Mouse (Mus musculus): ENCODE results near the gene 4931422A03Rik. TPM values are rescaled to one million over a fixed set of nuclear protein-coding genes. Genes with fewer than 3 reads are reported as not detected.

4931422A03Rik gene
- total RNA-seq, 2 experiments from 2014 or later = 0.52 TPM; not detected in 1

GRCm38 (mm10) chr2:103971838-103972237, 56.3 kb downstream of the 4931422A03Rik start:
- ATAC-seq (replicated peaks; ENCODE audit: low FRiP score, low TSS enrichment, poor library complexity, severe bottlenecking) = no peak

- no peak for ATAC-seq (replicated peaks; ENCODE audit: low FRiP score, low TSS enrichment, poor library complexity, severe bottlenecking)
Measured at GRCm38 (mm10) chr2:103970791-103971649, 57.1 kb downstream of the 4931422A03Rik start.

DNA sequence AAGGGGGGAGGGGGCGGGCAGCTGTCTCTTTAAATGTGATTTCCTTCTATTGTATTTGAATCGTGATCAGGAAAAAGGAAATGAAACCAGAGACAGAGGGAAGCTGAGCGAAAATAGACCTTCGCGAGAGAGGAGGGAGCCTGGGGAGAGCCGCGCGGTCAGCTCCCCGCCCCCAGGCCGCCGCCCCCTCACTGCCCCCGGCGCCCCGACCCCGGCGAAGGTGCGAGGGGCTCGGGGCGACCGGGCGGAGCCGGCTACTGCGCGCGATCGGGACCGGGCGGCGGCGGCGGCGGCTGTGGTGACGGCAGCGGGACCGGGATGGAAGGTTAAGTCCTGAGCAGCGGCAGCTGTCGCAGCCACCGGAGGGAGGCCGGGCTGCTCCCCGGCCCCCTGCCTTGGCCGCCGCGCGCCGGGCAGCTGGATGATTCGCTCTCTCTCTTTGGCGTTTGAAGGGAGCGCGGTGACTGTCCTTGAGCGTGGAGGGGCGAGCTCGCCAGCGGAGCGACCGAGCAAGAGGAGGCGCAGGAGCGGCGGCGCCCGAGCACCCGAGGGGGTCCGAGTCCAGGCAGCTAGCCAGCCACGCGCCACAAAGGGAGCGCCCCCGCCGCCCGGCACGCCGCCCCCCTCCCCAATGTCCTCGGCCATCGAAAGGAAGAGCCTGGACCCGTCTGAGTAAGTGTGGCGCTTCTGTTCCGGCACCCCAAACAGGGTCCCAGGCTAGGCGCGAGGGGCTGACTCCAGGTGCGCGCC, 57.9 kb downstream of the 4931422A03Rik start:
- ATAC-seq (replicated peaks; ENCODE audit: low FRiP score, low TSS enrichment, poor library complexity, severe bottlenecking) = no peak

- ATAC-seq (replicated peaks; ENCODE audit: low FRiP score, low TSS enrichment, poor library complexity, severe bottlenecking) = peak; percentile 71
Measured at GRCm38 (mm10) chr2:103969437-103970040, 58.6 kb downstream of the 4931422A03Rik start.

DNA sequence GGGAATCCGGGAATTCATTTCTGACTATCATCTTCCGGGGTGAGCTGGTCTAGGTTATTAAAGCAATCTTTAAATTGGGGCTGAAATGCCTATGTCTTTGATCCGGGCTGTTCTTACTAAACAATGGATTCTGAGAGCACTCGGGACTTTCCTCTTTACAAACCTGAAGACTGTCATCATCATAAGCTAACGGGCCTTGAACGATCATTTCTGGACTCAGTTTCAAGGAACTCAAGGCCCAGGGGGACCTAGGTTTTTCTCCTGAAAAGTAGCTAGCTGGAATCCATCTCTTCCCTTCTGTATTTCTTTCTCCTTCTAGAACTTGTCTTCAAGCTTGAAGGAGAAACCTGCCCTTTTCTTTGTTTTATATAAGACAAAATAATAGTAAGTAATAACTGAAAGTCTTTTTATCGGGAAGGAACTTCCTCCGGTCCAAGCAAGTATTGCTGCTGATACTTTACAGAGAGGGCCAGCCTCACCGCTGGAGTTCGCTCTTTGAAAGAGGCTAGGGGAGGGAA, 59.2 kb downstream of the 4931422A03Rik start:
- no peak for ATAC-seq (replicated peaks; ENCODE audit: low FRiP score, low TSS enrichment, poor library complexity, severe bottlenecking)

DNA sequence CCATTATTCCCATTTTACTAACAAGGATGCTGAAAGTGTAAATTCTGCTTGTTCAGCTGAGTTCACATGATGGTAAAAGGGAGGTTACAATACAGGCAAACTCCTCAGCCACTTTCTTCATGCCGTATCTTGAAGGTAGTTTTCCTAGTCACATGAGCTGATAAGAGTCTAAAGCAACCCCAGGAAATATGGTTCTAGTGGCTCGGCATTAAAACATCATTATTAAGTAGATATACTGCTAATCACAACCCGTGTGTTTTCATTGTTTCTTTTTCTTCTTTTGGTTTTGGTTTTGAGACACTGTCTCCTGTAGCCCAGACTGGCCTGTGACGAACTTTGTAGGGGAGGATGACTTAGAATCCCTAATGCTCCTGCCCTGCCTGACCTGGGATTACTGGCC, 60.0 kb downstream of the 4931422A03Rik start:
- ATAC-seq (replicated peaks; ENCODE audit: low FRiP score, low TSS enrichment, poor library complexity, severe bottlenecking) = peak; percentile 21; the same call in 1 of the 2 replicates

DNA sequence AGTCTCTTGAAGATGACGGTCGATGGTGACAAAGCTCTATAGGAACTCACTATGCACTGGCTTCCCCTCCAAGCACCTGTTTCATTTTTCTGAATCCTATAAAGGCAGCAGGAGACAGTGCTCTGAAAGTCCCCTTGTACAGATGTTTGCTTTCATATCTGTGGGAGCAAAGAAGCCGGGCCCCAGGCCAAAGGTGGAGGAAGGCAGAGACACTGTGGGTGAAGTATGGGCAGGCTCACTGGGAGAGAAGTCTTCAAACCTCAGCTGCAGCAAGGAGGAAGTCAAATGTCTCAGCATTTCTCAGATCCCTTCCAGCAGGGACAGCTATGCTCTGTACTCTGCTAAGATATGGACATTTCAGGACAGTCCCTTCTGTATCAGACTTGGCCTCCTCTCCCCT, 62.8 kb downstream of the 4931422A03Rik start:
- ATAC-seq (replicated peaks; ENCODE audit: low FRiP score, low TSS enrichment, poor library complexity, severe bottlenecking) = peak; percentile 39

- no peak for ATAC-seq (replicated peaks; ENCODE audit: low FRiP score, low TSS enrichment, poor library complexity, severe bottlenecking)
Measured at GRCm38 (mm10) chr2:103962349-103962748, 65.8 kb downstream of the 4931422A03Rik start.

DNA sequence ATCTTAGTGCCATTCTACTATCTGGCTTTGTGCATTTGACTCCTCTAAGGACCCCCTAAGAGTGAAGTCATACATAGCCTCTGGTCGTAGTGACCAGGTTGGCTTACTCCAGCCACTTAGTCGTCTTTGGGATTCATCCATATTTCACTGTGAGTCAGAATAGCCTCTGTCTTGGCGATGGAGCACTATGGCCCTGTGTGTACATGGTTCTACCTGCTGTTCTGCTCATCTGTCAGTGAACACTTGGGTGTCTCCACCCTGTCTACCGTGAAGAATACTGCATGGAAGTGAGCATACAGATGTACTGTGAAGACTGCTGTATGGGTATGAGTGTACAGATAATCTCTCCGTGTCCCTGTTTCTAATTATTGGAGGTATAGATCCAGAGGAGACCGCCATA, 68.6 kb downstream of the 4931422A03Rik start:
- ATAC-seq (replicated peaks; ENCODE audit: low FRiP score, low TSS enrichment, poor library complexity, severe bottlenecking) = no peak

GRCm38 (mm10) chr2:103959066-103959465, 69.1 kb downstream of the 4931422A03Rik start:
- no peak for ATAC-seq (replicated peaks; ENCODE audit: low FRiP score, low TSS enrichment, poor library complexity, severe bottlenecking)

DNA sequence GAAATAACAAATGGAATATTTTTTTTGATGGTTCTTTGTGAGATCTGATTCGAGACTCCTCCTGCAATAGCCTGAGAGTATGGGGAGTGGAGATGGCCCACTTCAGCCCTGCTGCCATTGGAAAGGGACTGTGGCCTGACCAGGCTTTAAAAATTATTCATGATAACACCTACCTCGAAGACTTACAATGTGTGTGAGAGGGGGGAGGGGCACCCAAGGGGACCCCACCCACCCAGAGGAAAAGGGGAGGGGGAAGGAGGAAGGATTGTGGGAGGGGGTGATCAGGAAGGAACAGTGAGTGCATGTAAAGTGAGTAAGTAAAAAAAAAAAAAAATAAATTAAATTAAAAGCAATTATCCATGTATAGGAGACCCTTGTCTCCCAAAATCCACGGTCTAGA, 69.5 kb downstream of the 4931422A03Rik start:
- ATAC-seq (replicated peaks; ENCODE audit: low FRiP score, low TSS enrichment, poor library complexity, severe bottlenecking) = no peak

DNA sequence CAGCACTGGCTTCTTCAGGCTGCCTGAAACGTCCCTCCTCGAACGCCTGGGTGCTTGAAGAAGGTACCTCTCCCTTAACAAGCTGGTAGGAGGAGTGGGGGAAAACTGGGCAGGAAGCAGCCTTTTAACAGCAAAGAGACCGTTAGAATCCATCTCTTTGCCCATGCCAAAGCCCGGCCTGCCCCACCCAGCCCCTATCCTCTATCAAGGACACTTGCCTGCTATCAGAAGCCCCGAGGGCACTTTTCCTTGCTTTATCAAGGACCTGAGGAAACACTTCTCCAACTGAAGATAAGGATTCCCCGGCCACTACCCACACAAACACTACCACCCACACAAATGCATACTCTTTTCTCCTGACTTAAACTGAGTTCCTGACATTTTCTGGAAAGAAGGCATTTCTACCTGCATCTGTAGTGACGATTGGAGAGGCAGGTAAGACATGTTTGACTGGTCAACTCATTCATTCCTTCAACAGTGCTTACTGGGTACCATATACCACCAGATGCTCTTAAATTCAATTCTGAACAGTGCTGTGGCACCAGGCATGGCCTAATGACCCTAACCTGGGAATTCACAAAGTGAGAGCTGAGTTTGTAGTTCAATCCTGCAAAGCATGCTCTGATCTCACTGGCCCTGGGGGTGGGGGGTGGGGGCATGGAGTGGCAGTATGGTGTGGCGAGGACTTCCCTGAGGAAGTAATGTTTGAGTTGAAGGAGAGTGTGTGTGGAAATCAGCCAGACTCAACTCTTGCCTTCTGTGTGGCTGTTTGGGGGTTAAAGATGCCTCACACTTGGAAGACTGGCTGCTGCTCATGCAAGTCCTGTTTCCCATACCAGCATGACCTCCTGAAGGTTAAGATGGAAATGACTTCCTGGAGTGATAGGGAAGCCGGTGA, 70.3 kb downstream of the 4931422A03Rik start, which contains the start of gene Lmo2:
Gene Lmo2 (plus strand): TSS at position 338 of the 898 bp plus-strand sequence.
- ATAC-seq (replicated peaks; ENCODE audit: low FRiP score, low TSS enrichment, poor library complexity, severe bottlenecking) = peak; percentile 31

- ATAC-seq (replicated peaks; ENCODE audit: low FRiP score, low TSS enrichment, poor library complexity, severe bottlenecking) = peak; percentile 85
Measured at GRCm38 (mm10) chr2:103956867-103957266, 71.3 kb downstream of the 4931422A03Rik start.

DNA sequence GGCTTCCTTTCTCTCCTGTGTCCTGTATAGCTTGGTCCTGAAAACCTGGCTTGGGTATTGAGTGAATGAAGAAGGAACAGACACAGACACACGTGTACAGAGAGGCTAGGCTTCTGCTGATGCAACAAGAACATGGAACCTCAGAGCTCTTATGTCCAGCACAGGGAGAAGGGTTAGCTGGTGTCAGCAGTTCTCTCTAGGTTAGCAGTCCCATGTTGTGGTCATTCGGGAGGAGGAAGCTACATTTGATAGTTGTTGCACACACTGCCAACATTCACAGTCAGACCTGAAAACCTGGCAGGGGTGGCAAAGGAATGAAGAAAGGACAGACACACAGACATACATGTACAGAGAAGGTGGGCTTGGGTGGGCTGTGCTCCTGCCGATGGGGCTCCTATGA, 72.4 kb downstream of the 4931422A03Rik start:
- no peak for ATAC-seq (replicated peaks; ENCODE audit: low FRiP score, low TSS enrichment, poor library complexity, severe bottlenecking)

DNA sequence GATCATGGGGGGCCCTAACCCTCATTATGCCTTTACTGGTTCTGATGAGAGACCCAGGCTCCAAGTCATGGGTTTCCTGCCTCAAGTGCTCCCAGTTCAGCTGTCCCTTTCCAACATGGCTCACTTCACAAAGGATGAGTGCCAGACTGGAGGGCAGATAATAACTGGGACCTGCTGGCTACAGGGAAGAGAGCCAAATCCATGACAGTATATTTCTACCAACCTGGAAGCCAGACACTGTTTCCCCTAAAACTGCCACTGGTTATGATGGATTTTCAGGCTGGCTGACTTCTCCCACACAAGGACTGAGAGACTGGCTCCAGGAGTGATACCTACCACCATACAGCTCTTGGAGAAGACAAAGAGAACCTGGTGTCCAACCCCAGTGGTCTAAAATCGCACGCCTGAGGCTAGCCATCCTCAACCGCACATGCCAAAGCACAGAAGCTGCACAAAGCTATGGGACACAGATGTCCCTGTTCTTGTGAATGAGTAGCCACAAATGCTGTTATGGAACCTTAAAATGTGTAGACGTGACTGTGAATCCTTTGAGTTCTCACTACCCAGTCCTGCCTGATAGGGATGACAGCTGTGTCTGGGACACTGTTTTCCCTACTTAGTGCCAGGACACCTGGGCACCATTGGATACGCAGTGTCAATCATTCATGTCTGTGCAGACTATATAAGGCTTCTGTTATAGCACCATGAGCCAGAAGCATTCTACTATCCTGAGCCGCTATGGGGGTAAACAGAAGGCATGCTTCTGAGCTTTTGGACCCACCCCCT, 74.9 kb downstream of the 4931422A03Rik start:
- ATAC-seq (replicated peaks; ENCODE audit: low FRiP score, low TSS enrichment, poor library complexity, severe bottlenecking) = no peak

DNA sequence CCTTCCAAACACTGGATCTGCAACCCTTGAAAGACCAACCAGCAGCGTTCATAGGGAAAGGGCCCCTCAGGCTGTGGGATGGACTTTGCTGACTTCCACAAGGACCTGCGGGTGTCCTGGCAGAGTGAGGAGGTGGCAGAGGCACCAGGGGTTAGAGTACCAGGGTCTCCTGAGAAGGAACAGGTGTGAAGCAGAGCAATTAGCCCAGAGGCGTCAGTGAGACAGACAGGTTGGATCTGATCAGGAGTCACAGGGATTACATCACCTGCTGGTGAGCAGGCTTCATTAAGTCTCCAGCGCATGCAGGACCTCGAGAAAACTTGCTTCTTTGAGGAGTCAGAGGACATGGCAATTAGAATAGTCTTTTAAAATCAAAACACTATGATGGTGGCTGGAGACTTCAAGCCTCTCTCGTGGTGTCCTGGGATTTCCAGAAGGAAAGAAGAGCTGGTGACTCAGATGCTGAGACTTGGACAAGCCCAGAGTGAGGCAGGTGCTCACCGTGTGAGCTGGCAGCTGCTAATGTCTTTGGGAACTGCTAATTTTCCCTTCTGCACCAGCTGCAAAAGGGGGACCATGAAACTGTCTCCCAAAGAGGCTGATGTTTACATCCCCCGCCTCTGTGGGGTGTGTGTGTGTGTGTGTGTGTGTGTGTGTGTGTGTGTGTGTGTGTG, 80.0 kb downstream of the 4931422A03Rik start:
- ATAC-seq (replicated peaks; ENCODE audit: low FRiP score, low TSS enrichment, poor library complexity, severe bottlenecking) = no peak

DNA sequence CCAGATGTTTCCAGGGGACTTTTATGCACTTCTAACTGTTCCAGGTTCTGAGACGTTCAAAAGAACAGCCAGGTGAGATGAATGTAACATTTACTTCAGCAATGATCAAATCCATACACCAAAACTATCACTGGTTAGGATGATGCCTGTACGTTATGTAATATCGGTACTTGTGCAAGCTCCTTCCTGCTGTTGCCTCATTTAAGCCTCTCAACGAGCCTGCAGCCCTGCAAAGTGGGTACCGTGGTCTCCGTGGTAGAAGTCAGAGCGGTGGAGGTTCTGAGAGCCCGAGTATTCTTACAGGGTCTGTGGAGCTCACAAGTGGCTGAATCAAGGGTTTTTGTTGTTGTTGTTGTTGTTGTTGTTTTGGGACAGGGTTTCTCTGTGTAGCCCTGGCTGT, 81.3 kb downstream of the 4931422A03Rik start:
- no peak for ATAC-seq (replicated peaks; ENCODE audit: low FRiP score, low TSS enrichment, poor library complexity, severe bottlenecking)

Measured in megakaryocyte-erythroid progenitor cell, adult 5-6 weeks (primary cell).